Mouse (Mus musculus): ENCODE data around the gene Zfp704.

Gene Zfp704

GRCm38 (mm10) chr3:9609581-9610341 lies at the start of gene Zfp704:
Gene Zfp704 (minus strand): TSS chr3:9610085.
- peak; percentile 80 to 82 for DNase-seq (ENCODE audit: low spot score in 2 of 2)

GRCm38 (mm10) chr3:9633036-9634005 lies 23.4 kb upstream of the Zfp704 start:
- DNase-seq (ENCODE audit: low spot score in 2 of 2) = no peak

- DNase-seq (ENCODE audit: low spot score in 2 of 2) = peak; percentile 33 to 36
These were observed 20.1 kb upstream of the Zfp704 start for GRCm38 (mm10) chr3:9629951-9630350.

- DNase-seq (ENCODE audit: low spot score in 2 of 2) = no peak
These were observed 18.2 kb upstream of the Zfp704 start for GRCm38 (mm10) chr3:9628041-9628440.

GRCm38 (mm10) chr3:9626149-9626548 lies 16.3 kb upstream of the Zfp704 start:
- no peak for DNase-seq (ENCODE audit: low spot score in 2 of 2)

- no peak for DNase-seq (ENCODE audit: low spot score in 2 of 2)
These were observed 10.7 kb upstream of the Zfp704 start for GRCm38 (mm10) chr3:9620611-9621010.

GRCm38 (mm10) chr3:9619562-9620275 lies 9.8 kb upstream of the Zfp704 start:
- DNase-seq (ENCODE audit: low spot score in 2 of 2) = no peak

- no peak for DNase-seq (ENCODE audit: low spot score in 2 of 2)
These were observed 7.2 kb upstream of the Zfp704 start for GRCm38 (mm10) chr3:9617101-9617500.

- DNase-seq (ENCODE audit: low spot score in 2 of 2) = no peak
These were observed 4.8 kb upstream of the Zfp704 start for GRCm38 (mm10) chr3:9614676-9615075.

- DNase-seq (ENCODE audit: low spot score in 2 of 2) = no peak
These were observed 4.1 kb upstream of the Zfp704 start for GRCm38 (mm10) chr3:9614011-9614410.

- DNase-seq (ENCODE audit: low spot score in 2 of 2) = no peak
These were observed 1.3 kb upstream of the Zfp704 start for GRCm38 (mm10) chr3:9611226-9611625.

GRCm38 (mm10) chr3:9610426-9610825 lies 541 bp upstream of the Zfp704 start:
- DNase-seq (ENCODE audit: low spot score in 2 of 2) = no peak

- peak; percentile 14 to 27 for DNase-seq (ENCODE audit: low spot score in 2 of 2)
These were observed 842 bp downstream of the Zfp704 start for GRCm38 (mm10) chr3:9608906-9609580.

GRCm38 (mm10) chr3:9608441-9608905 lies 1.4 kb downstream of the Zfp704 start:
- peak; percentile 16 to 25 for DNase-seq (ENCODE audit: low spot score in 2 of 2)

GRCm38 (mm10) chr3:9607686-9608085 lies 2.2 kb downstream of the Zfp704 start:
- DNase-seq (ENCODE audit: low spot score in 2 of 2) = no peak

- no peak for DNase-seq (ENCODE audit: low spot score in 2 of 2)
These were observed 3.8 kb downstream of the Zfp704 start for GRCm38 (mm10) chr3:9605784-9606706.

- DNase-seq (ENCODE audit: low spot score in 2 of 2) = no peak
These were observed 4.9 kb downstream of the Zfp704 start for GRCm38 (mm10) chr3:9604941-9605340.

GRCm38 (mm10) chr3:9603866-9604265 lies 6.0 kb downstream of the Zfp704 start:
- DNase-seq (ENCODE audit: low spot score in 2 of 2) = no peak

GRCm38 (mm10) chr3:9600577-9600976 lies 9.3 kb downstream of the Zfp704 start:
- no peak for DNase-seq (ENCODE audit: low spot score in 2 of 2)

GRCm38 (mm10) chr3:9599738-9600410 lies 10.0 kb downstream of the Zfp704 start:
- DNase-seq (ENCODE audit: low spot score in 2 of 2) = no peak
